Mouse (Mus musculus) limb, embryonic 12.5 days (tissue): ENCODE results near the gene Tsc22d1. TPM values are rescaled to one million over a fixed set of nuclear protein-coding genes. Genes with fewer than 3 reads are reported as not detected.
A peak's percentile ranks its signal among the peaks of the same experiment; 100 is the strongest.

Experiments used
- ATAC-seq: fragments of 200-750 bp; cut with Nextera tagmentation; 2 replicates; pipeline ENCODE4 v1.8.0; 2017; ENCODE audit warnings: low read depth, moderate TSS enrichment; ENCODE audit not compliant: insufficient number of reproducible peaks, insufficient read depth, low FRiP score, low TSS enrichment
- H3K27ac ChIP-seq: fragments of 300-500 bp; sonication (generic); 2 replicates; pipeline ENCODE4 v1.5.1; 2016; ENCODE audit warnings: mild to moderate bottlenecking, moderate library complexity
- H3K27me3 ChIP-seq: fragments of 300-500 bp; sonication (generic); 2 replicates; pipeline ENCODE4 v1.6.1; 2016; ENCODE audit warnings: mild to moderate bottlenecking, moderate library complexity
- H3K36me3 ChIP-seq: fragments of 300-500 bp; sonication (generic); 2 replicates; pipeline ENCODE4 v1.6.1; 2016; ENCODE audit warnings: mild to moderate bottlenecking, moderate library complexity
- H3K4me1 ChIP-seq: fragments of 300-500 bp; sonication (generic); replicated peaks from 2 replicates; pipeline ENCODE4 v1.6.1; 2016
- H3K4me2 ChIP-seq: fragments of 300-500 bp; sonication (generic); 2 replicates; pipeline ENCODE4 v1.6.1; 2016; ENCODE audit warnings: mild to moderate bottlenecking, moderate library complexity
- H3K4me3 ChIP-seq: fragments of 300-500 bp; sonication (generic); replicated peaks from 2 replicates; pipeline ENCODE4 v1.5.1; 2016; ENCODE audit warnings: mild to moderate bottlenecking
- H3K9ac ChIP-seq: fragments of 300-500 bp; sonication (generic); replicated peaks from 2 replicates; pipeline ENCODE4 v1.6.1; 2016; ENCODE audit warnings: mild to moderate bottlenecking, moderate library complexity
- H3K9me3 ChIP-seq: fragments of 300-500 bp; sonication (generic); 2 replicates; pipeline ENCODE4 v1.6.1; 2016; ENCODE audit warnings: mild to moderate bottlenecking, moderate library complexity
- WGBS: fragments of 180-500 bp; shearing (Covaris S2); methylation state at CpG from one replicate; pipeline ENCODE4 v1.1.7; 2016; 5-methylcytosine and 5-hydroxymethylcytosine counted together
- polyA plus RNA-seq: library from polyadenylated mRNA; unstranded; fragments of >200 nt; fragmentation: Nextera tagmentation; extraction: Ambion mirVana; gene quantifications from 2 replicates; pipeline ENCODE4 v1.2.1, GENCODE M21; 2016

Gene Tsc22d1
- polyA plus RNA-seq, 1 experiment from 2014 or later = 610 TPM

DNA sequence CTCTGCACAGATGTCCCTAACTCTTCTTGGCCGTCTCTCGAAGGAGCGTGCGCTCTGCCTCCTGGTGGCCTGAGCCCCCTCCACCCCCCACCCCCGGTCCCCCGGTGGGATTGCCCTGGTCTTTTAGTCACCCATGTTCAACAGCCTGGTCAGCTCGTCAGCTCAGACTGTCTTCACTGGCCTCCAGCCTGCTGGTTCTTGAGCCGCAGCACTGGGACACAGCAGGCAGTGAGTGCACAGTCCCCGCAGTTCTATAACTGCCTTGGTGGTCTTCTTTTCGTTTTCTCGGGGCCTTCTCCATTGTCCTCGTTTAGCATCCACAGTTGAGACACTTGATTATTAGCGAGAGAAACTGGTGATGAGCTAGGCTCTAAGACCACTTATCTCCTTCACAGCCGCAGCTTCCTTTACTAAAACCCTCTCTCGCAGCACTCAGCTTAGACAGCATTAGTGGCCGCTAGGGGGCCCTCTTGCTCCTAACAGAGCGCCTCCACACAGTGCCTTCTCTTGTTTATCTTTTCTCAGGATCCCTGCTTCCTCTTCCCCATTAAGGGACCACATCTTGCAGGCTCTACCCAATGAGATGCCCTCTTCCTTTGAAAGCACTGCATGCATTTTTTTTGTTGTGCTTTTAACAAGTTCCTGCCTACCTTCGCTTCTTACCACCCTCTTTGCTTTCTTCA lies 52.0 kb downstream of the Tsc22d1 start:
- Histone ChIP-seq H3K9ac (no peak overlapping the region), H3K27me3 (no peaks in the 10 kb centered on the region), H3K4me1 (peaks cover 9% of the 10 kb centered on the region), H3K9me3 (no peaks in the 10 kb centered on the region), H3K27ac (no peak overlapping the region), H3K36me3 (peaks cover 6% of the 10 kb centered on the region), H3K4me2 (no peak overlapping the region), H3K4me3 (no peak overlapping the region)
- peak; percentile 66; the same call in 1 of the 2 replicates for ATAC-seq
- 29% methylated on average over 18 of the region's 18 CpGs for WGBS

- H3K4me3 ChIP-seq = no peak overlapping the region
- 0 out of 2 replicates have a peak overlapping the region, but pooled peaks have one; percentile 47 for H3K27ac ChIP-seq
- no peak for ATAC-seq
- 74% methylated on average over 11 of the region's 11 CpGs for WGBS
- H3K36me3 ChIP-seq = peaks cover 6% of the 10 kb centered on the region
- H3K9ac ChIP-seq = no peak overlapping the region
- H3K9me3 ChIP-seq = no peaks in the 10 kb centered on the region
- no peaks in the 10 kb centered on the region for H3K27me3 ChIP-seq
- H3K4me2 ChIP-seq = no peak overlapping the region
- peaks cover 9% of the 10 kb centered on the region for H3K4me1 ChIP-seq
Measured at GRCm38 (mm10) chr14:76467932-76468331, 53.2 kb downstream of the Tsc22d1 start.

DNA sequence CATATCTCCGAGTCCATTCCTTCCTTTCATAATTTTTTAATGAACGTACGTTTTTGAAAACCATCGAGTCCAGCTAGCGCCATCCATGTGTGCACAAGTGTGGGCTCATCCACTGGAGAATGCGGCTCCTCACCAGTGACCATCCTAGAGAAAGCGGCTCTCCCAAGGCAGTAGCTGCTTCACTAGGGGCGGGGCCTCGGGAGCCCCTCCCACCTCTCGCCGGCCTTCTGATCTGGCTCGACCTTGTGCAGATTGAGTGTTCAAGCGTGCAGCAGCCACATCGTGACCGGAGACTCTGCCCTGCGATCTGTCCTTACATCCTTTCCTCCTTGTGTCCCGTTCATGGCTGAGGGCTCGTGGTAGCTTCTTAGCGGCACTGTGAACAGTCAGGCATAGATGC lies 56.5 kb downstream of the Tsc22d1 start:
- no peak overlapping the region for H3K4me3 ChIP-seq
- no peak overlapping the region for H3K9ac ChIP-seq
- no peak overlapping the region for H3K27ac ChIP-seq
- peaks cover 12% of the 10 kb centered on the region for H3K4me1 ChIP-seq
- H3K36me3 ChIP-seq = peaks cover 6% of the 10 kb centered on the region
- 72% methylated on average over 19 of the region's 19 CpGs for WGBS
- ATAC-seq = 0 out of 2 replicates have a peak, but pooled peaks have one; percentile 33
- no peaks in the 10 kb centered on the region for H3K27me3 ChIP-seq
- H3K9me3 ChIP-seq = no peaks in the 10 kb centered on the region
- H3K4me2 ChIP-seq = no peak overlapping the region

- 44% methylated on average over 8 of the region's 8 CpGs for WGBS
- Histone ChIP-seq H3K9me3 (no peaks in the 10 kb centered on the region), H3K27me3 (no peaks in the 10 kb centered on the region), H3K4me1 (peaks cover 12% of the 10 kb centered on the region), H3K4me2 (no peak overlapping the region), H3K36me3 (peaks cover 6% of the 10 kb centered on the region), H3K27ac (no peak overlapping the region), H3K4me3 (no peak overlapping the region), H3K9ac (no peak overlapping the region)
- ATAC-seq = no peak
Measured at GRCm38 (mm10) chr14:76472487-76472886, 57.7 kb downstream of the Tsc22d1 start.

DNA sequence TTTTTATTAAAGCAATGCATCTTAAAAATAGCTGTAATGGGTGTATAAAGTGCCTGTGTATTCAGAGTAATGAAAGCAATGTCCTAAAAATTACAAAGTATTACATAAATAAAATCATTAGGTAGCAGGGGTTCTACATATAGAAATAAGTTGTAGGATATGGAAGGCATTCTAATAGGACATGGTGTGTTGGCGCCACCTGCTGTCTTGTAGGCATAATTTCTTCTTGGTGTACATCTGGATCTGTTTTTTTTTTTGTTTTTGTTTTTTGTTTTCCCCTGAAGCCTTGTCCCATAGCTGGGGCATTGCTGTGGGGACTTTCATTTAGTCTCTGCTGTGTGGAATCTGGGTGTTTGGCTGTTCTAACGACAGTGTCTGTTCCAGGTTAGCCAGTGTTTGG lies 58.6 kb downstream of the Tsc22d1 start:
- peaks cover 12% of the 10 kb centered on the region for H3K4me1 ChIP-seq
- 13% methylated on average over 2 of the region's 2 CpGs for WGBS
- H3K4me2 ChIP-seq = no peak overlapping the region
- no peak for ATAC-seq
- no peaks in the 10 kb centered on the region for H3K27me3 ChIP-seq
- H3K9ac ChIP-seq = no peak overlapping the region
- no peak overlapping the region for H3K4me3 ChIP-seq
- no peaks in the 10 kb centered on the region for H3K9me3 ChIP-seq
- no peak overlapping the region for H3K27ac ChIP-seq
- peaks cover 6% of the 10 kb centered on the region for H3K36me3 ChIP-seq

- H3K9ac ChIP-seq = no peak overlapping the region
- 68% methylated on average over 1 of the region's 1 CpGs for WGBS
- H3K4me1 ChIP-seq = peaks cover 9% of the 10 kb centered on the region; the same call in 1 of the 2 replicates
- ATAC-seq = no peak
- peaks cover 6% of the 10 kb centered on the region for H3K36me3 ChIP-seq
- no peak overlapping the region for H3K4me3 ChIP-seq
- H3K9me3 ChIP-seq = no peaks in the 10 kb centered on the region
- no peak overlapping the region for H3K27ac ChIP-seq
- H3K27me3 ChIP-seq = no peaks in the 10 kb centered on the region
- no peak overlapping the region for H3K4me2 ChIP-seq
Measured at GRCm38 (mm10) chr14:76474165-76474564, 59.4 kb downstream of the Tsc22d1 start.

DNA sequence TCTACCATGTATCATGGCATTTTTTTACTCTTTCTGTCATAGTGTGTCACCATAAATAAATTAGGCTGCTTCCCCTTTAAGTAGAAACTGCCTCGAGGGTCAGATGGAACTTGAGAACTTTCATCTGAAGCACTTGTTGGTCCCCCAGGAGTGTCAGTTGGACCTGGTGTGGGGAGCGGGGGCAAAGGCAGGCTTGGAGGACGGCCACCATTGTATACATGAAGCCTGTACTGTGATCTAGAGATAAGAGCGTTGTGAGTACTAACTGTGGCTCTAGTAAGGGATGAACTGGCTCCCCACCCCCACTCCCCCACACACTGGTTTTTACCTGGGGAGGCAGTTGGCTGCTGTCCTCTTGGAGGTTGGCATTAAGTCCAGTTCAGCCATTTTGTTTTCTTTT lies 62.0 kb downstream of the Tsc22d1 start:
- Histone ChIP-seq H3K27ac (no peak overlapping the region), H3K9me3 (no peaks in the 10 kb centered on the region), H3K27me3 (no peaks in the 10 kb centered on the region), H3K4me1 (peaks cover 12% of the 10 kb centered on the region; the same call in 1 of the 2 replicates), H3K4me2 (no peak overlapping the region), H3K9ac (no peak overlapping the region), H3K36me3 (no peaks in the 10 kb centered on the region; the same call in 1 of the 2 replicates), H3K4me3 (no peak overlapping the region)
- WGBS = 36% methylated on average over 4 of the region's 4 CpGs
- no peak for ATAC-seq

GRCm38 (mm10) chr14:76478076-76478475 lies 63.3 kb downstream of the Tsc22d1 start:
- Histone ChIP-seq H3K4me2 (no peak overlapping the region), H3K4me3 (no peak overlapping the region), H3K27ac (no peak overlapping the region), H3K4me1 (peaks cover 12% of the 10 kb centered on the region; the same call in 1 of the 2 replicates), H3K9me3 (no peaks in the 10 kb centered on the region), H3K36me3 (no peaks in the 10 kb centered on the region), H3K9ac (no peak overlapping the region), H3K27me3 (no peaks in the 10 kb centered on the region)
- 82% methylated on average over 2 of the region's 2 CpGs for WGBS
- no peak for ATAC-seq

DNA sequence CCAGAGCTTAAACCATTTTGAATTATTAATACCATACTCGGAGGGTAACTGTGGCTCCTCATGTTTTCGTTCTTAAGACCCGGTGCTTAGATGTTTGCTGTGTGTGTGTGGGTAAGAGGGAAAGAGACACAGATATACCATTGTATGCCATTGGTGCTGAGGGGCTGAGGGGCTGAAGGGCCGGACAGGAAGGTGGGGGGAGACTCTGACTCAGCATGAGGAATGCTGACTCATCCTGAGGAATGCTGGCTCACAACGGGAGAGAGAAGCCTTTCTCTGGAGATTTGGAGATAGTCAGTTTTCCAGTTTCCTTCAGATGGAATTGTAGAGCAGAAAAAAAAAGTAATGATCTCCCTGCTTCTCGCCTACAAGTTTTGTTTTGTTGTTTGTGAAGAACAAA lies 63.9 kb downstream of the Tsc22d1 start:
- 52% methylated on average over 6 of the region's 6 CpGs for WGBS
- Histone ChIP-seq H3K9ac (no peak overlapping the region), H3K4me1 (peaks cover 12% of the 10 kb centered on the region; the same call in 1 of the 2 replicates), H3K36me3 (no peaks in the 10 kb centered on the region), H3K9me3 (no peaks in the 10 kb centered on the region), H3K27me3 (no peaks in the 10 kb centered on the region), H3K4me2 (no peak overlapping the region), H3K27ac (no peak overlapping the region), H3K4me3 (no peak overlapping the region)
- ATAC-seq = no peak

GRCm38 (mm10) chr14:76479867-76480266 lies 65.1 kb downstream of the Tsc22d1 start:
- H3K36me3 ChIP-seq = no peaks in the 10 kb centered on the region
- 36% methylated on average over 6 of the region's 6 CpGs for WGBS
- no peak for ATAC-seq
- H3K9me3 ChIP-seq = no peaks in the 10 kb centered on the region
- H3K27me3 ChIP-seq = no peaks in the 10 kb centered on the region
- no peak overlapping the region for H3K9ac ChIP-seq
- H3K4me3 ChIP-seq = no peak overlapping the region
- H3K4me1 ChIP-seq = peaks cover 12% of the 10 kb centered on the region; the same call in 1 of the 2 replicates
- H3K27ac ChIP-seq = no peak overlapping the region
- H3K4me2 ChIP-seq = no peak overlapping the region

- Histone ChIP-seq H3K4me3 (no peak overlapping the region), H3K4me2 (no peak overlapping the region), H3K4me1 (peaks cover 12% of the 10 kb centered on the region; the same call in 1 of the 2 replicates), H3K9ac (no peak overlapping the region), H3K27ac (no peak overlapping the region), H3K9me3 (no peaks in the 10 kb centered on the region), H3K27me3 (no peaks in the 10 kb centered on the region), H3K36me3 (no peaks in the 10 kb centered on the region)
- 94% methylated on average over 11 of the region's 11 CpGs for WGBS
- no peak for ATAC-seq
Measured at GRCm38 (mm10) chr14:76480507-76480906, 65.7 kb downstream of the Tsc22d1 start.

DNA sequence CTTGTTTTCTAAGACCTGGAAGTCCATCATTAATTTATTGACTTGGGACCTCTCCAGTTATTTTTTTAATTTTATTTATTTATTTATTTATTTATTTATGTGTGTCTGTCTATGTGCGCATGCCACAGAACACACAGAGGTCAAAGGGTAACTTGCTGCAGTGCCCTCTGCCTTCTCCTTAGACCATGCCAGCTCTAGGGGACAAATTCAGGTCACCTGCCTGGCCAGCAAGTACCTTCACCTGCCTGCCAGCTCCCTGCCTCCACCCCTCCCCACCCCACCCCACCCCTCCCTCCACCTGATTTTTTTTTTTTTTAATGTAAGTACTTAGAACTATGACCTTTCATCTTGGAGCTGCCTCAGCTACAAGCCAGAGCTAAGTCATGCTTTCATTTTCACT lies 68.9 kb downstream of the Tsc22d1 start:
- WGBS = 93% methylated on average over 1 of the region's 1 CpGs
- Histone ChIP-seq H3K9ac (no peak overlapping the region), H3K4me3 (no peak overlapping the region), H3K27ac (no peak overlapping the region), H3K36me3 (no peaks in the 10 kb centered on the region), H3K4me1 (peaks cover 18% of the 10 kb centered on the region), H3K27me3 (no peaks in the 10 kb centered on the region), H3K4me2 (no peak overlapping the region), H3K9me3 (no peaks in the 10 kb centered on the region)
- ATAC-seq = no peak
